Mouse (Mus musculus) embryonic facial prominence, embryonic 10.5 days (tissue): ENCODE results near the gene 4930444G20Rik. TPM values are rescaled to one million over a fixed set of nuclear protein-coding genes. Genes with fewer than 3 reads are reported as not detected.

Experiments
- polyA plus RNA-seq: library from polyadenylated mRNA; unstranded; fragments of >200 nt; fragmentation: Nextera tagmentation; extraction: Ambion mirVana; gene quantifications from 2 replicates; pipeline ENCODE4 v1.2.1, GENCODE M21; 2016

4930444G20Rik gene
- polyA plus RNA-seq, 1 experiment from 2014 or later: not detected

Other genes with a start within 250 kb of the 4930444G20Rik start
- 18.7 and 23.3 TPM in 2 replicates for gene Sgk1, start 185.9 kb downstream of the 4930444G20Rik start, polyA plus RNA-seq
- gene E030030I06Rik, start 81.2 kb upstream of the 4930444G20Rik start, polyA plus RNA-seq: 17.6 and 23.7 TPM in 2 replicates
- gene Raet1e, start 90.5 kb upstream of the 4930444G20Rik start, polyA plus RNA-seq: 12.2 and 16.1 TPM in 2 replicates
- gene H60b, start 90.5 kb upstream of the 4930444G20Rik start, polyA plus RNA-seq: 0.25 and 0.72 TPM in 2 replicates